Mouse (Mus musculus): ENCODE measurements around the gene Gm20388.

DNA sequence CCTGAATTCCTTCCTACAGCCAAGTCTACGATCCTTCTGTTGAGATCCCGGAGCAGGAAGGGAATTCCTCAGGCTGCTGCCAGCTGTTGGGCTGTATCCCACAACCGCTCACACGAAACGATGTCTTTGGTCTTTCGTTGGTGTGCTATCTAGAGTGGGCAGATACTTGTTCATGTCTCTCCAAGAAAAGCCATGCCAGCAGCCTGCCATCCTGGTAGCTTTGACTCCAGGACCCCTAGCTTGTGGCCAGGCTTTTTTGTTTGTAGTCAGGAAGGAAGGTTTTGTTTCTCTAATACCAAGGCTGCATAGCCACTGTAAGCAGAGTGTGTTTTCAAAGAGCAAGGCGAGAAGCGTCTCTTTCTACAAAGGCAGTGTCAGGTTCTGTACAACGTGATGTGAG is 193.3 kb downstream of the Gm20388 start:
- no peak for TF ChIP-seq POLR2A (IDR thresholded peaks at IDR 0.05; ENCODE audit: borderline replicate concordance, control insufficient read depth, low read depth, low read length)
- no peak for TF ChIP-seq CTCF (IDR thresholded peaks at IDR 0.05; ENCODE audit: control insufficient read depth, insufficient read depth, low read length)

Data from bone marrow, adult 2 months (tissue).